Mouse (Mus musculus) gastrocnemius, postnatal 25 days (tissue): Measurements from ENCODE around the gene Znrd1. TPM values are rescaled to one million over a fixed set of nuclear protein-coding genes. Genes with fewer than 3 reads are reported as not detected.

ENCODE experiments used
- DNase-seq: peaks from one replicate; pipeline ENCODE4 v3.0.0; 2022
- total RNA-seq, 2 experiments: library from RNA; stranded (reverse); gene quantifications; 1 replicate in 1 of 2; 2 replicates in 1 of 2; pipeline ENCODE4 v1.2.3; 2021

The Znrd1 gene
- total RNA-seq, 2 experiments from 2014 or later: 18.0 to 20.6 TPM

DNA sequence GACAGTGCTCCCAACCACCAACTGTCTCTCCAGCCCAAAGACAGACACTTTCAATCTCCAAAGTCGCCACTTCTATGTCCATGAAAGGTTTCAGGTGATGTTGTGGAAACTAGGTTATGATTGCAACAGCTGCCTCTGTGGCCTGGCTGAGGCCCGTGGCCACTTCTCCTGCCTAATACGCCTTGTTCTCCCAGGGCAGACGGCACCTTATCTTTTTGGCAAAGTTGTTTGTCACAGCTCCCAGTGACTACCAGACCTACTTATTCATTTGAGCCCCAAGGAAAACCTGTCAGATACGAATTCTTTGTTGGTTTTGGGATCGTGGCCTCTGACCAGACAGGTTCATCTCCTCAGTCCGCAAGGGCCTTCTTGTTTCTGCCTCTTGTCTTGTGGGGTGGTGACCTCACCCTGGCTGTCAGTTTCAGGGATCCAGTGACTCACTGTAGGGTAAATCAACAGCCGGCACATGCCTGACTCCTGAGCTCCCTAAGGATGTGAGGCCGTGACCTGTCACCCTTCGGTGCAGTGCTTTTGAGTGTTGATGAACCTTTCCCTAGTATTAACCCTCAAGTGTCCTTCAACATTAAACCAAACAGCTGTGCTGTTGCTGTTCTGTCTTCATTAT is 30.8 kb downstream of the Znrd1 start:
- no peak for DNase-seq

DNA sequence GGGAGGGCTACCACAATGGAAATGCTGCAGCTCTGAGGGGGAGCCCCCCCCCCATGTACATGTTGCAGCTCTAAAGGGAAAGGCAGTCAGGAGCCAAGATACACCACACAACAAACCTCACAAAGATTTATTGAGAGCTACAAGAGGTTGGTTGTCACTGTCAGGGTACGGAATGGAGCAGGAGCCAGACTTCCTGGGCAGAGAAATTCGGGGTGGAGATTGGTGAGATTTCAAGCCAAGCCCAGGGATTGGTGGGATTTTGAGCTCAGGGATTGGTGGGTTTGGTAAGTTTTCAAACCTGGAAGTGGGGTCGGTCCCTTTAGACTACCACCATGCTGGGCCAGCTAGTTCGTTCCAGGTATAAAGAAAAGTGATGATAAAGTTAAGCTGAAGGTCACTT is 34.9 kb downstream of the Znrd1 start:
- no peak for DNase-seq

DNA sequence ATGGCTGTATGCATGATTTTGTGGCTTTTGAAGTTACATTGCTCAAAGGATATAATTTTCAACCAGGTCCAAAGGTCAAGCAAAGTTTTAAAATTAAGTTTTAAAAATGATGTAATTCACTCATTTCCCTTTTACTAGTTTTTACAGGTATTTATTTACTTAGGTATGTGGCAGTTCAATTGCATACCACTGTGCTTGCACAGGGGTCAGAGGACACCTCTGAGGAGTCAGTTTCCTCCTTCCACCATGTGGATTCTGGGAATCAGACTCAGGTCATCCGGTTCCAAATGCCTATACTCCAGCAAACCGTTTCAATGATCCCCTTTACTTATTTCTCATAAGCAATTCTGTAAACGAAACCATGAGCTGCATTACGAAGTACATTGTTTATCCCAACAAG is 35.6 kb downstream of the Znrd1 start:
- no peak for DNase-seq

DNA sequence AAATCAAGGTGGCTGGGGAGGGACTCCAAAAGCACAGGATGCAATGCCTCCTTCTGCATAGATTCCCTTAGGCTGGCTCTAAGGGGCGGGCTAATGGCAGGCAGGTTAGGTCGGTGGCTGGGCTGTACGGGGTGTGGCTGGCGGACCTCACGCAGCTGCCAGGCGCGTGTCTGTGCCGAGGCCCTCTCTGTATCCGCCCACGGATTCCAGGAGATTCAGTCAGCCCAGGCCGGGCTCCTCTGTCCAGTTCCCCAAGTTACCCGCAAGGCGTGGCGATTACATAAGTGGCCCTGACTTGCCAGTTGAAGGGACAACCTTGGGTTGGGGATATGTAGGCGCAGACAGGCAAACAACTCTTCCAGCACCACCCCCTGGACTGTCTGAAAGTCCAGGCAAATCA is 38.1 kb downstream of the Znrd1 start:
- DNase-seq: no peak

DNA sequence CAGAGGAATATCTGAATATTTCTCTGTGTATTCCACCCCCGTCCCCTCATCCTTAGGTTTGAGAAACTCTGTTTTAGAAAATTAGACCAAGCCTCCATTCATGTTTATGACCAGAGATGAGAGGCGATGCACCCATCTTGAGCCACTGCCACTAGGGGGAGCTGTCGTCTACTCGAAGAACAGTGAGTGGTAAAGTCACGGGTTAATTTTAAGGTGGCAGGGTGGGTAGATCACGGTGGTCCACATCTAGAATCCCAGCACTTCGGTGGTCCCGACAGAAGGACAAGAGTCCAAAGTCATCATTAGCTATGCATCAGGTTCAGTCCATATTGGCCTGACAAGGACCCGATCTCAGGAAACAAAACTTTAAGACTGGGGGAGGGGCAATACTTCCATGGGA is 43.3 kb downstream of the Znrd1 start:
- no peak for DNase-seq

DNA sequence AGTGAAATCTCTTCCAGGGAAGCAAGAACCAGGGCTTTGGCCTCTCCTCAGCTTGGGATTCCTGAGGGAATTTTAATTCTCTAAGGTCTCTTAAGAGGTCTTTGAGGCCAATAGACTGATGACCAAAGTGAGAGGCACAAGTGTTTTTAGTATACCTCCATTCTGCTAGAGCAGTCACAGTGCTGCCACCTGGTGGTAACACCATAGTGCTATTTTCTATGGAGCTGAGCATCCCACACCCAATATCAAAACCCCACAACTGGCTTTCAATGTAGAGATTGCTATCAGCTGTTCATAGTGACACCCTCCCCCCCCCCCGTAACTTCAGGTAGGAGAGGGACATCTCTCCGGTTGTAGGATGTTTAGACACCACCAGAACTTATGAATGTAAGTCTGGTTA is 44.3 kb downstream of the Znrd1 start:
- DNase-seq: no peak

DNA sequence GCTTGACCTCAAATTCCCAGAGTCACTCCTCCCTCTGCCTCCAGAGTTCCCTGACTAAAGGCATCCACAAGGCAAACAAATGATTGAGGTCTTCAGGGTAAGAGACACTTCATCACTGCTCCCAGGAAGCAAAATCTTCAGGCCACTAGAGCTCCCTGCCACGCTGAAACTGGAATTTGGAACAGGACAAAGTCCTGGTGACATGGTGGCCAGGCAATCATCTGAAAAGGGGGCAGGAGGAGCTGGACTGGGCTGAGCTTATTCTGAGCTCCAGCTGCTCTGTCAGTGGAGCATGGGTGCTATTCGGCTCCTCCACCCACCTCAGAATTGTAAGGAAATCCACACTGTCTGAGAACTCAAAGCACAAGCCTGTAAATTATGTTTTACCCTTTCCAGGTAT is 46.3 kb downstream of the Znrd1 start:
- DNase-seq: no peak

DNA sequence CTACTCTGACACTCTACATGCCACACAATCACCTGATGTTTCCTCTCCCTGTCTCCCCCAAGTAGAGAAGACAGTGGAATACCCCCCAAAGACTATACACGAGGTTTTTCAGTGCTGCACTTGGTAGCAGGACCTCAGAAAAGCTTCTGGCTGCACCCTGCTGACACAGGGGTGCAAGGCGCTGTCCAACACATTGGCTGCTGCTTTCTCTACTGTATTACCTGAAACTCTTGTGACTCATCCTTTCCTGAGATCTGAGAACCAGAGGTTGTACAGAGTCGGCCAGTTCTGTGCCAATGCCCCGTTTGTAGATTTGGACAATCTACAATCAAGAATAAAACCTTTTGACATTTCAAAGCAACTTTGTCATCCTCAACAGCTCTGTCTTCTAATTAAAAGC is 48.6 kb downstream of the Znrd1 start:
- DNase-seq: no peak

DNA sequence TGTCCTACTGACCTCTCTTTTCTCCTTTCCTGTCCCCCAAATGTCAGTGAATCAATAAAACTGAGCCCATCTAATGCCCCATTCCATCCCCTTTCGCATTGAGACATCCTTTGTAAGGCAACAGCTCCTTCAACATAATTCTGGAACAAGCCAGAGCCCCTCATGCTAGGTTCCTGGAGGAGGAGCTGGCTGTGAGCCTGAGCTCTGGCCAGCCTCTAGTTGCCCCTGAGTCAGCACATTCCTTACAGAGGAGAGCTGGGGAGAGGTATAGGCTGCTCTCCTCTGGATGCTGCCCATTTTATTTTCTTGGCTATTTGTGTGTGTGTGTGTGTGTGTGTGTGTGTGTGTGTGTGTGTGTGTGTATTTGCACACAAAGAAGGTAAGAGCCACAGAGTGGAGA is 50.1 kb downstream of the Znrd1 start:
- DNase-seq: no peak

Other genes starting within 250 kb of the Znrd1 start
- gene H2-M10.5, start 185.6 kb downstream of the Znrd1 start, total RNA-seq: not detected
- gene H2-M10.6, start 146.4 kb downstream of the Znrd1 start, total RNA-seq: not detected
- gene Trim26, start 121.4 kb downstream of the Znrd1 start, total RNA-seq: 10 to 100 TPM; 15.2 to 16.7 TPM
- not detected for gene Trim15, start 91.3 kb downstream of the Znrd1 start, total RNA-seq
- under 1 TPM in 1 of 2 experiments, not detected in 1; 0.16 TPM for gene Trim10, start 89.0 kb downstream of the Znrd1 start, total RNA-seq
- not detected for gene Trim40, start 68.4 kb downstream of the Znrd1 start, total RNA-seq
- not detected for gene Trim31, start 60.4 kb downstream of the Znrd1 start, total RNA-seq
- under 1 TPM in 1 of 2 experiments, not detected in 1; 0.38 TPM for gene Rnf39, start 15.6 kb downstream of the Znrd1 start, total RNA-seq
- 10 to 100 TPM; 47.3 to 64.5 TPM for gene Ppp1r11, start 6.8 kb downstream of the Znrd1 start, total RNA-seq
- 10 to 100 TPM; 13.7 to 15.1 TPM for gene Znrd1as, start within 50 bp of the Znrd1 start, total RNA-seq
- gene 2410137M14Rik, start 22.7 kb upstream of the Znrd1 start, total RNA-seq: not detected
- not detected for gene H2-M5, start 31.0 kb upstream of the Znrd1 start, total RNA-seq
- gene Zfp57, start 42.6 kb upstream of the Znrd1 start, total RNA-seq: under 1 TPM; 0.78 to 0.82 TPM
- gene Mog, start 64.8 kb upstream of the Znrd1 start, total RNA-seq: not detected
- gene Gabbr1, start 87.4 kb upstream of the Znrd1 start, total RNA-seq: 10 to 100 TPM in 1 of 2 experiments, 1 to 10 TPM in 1; 8.8 to 11.0 TPM
- gene Olfr90, start 129.9 kb upstream of the Znrd1 start, total RNA-seq: not detected
- gene Olfr91, start 139.7 kb upstream of the Znrd1 start, total RNA-seq: not detected
- not detected for gene Olfr92, start 161.5 kb upstream of the Znrd1 start, total RNA-seq
- not detected for gene Olfr93, start 202.9 kb upstream of the Znrd1 start, total RNA-seq
- not detected for gene Ubd, start 235.3 kb upstream of the Znrd1 start, total RNA-seq
- gene Olfr94, start 242.4 kb upstream of the Znrd1 start, total RNA-seq: not detected